Mouse (Mus musculus): ENCODE data around the gene Gm49387.

DNA sequence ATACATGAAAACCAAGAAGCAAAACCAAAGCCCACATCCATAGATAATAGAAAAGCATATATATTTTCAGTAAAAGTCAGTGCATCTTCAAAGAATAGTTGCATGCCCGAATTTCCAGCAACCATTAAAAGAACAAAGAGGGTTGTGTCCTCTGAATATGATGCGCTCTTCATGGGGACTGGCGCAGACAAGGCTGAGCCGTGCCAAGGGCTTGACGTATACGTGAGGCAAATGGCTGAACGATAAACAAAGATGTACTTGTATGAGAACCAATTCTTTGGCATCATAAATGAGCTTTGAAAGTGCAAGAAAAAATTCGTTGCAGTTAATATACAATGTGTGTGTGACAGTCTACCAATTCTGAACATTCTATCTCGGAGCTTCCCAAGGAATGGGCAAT, 40.6 kb upstream of the Gm49387 start:
- TF ChIP-seq CTCF (IDR thresholded peaks at IDR 0.05; ENCODE audit: low read depth, low read length) (no peak), POLR2A (IDR thresholded peaks at IDR 0.05; ENCODE audit: insufficient read depth, low read length) (no peak)
